Comparison of ENCODE assay signal across 28 mouse cellular contexts in genomic region chr6:6182191-6182590, GRCm38 (mm10).
"Had no signal": no experiment of that assay in that cellular context is flagged by ENCODE, and none has a peak within 500 bp of the region (broad histone marks: within the 10 kb centered on the region; RNA-seq: fewer than 3 reads in every experiment).

No protein-coding gene starts in this region.

- H3K27ac ChIP-seq: embryonic facial prominence, embryonic 10.5 days; embryonic facial prominence, embryonic 12.5 days; embryonic facial prominence, embryonic 13.5 days; embryonic facial prominence, embryonic 15.5 days; forebrain, embryonic 15.5 days; gastrocnemius, adult 2 months; heart, embryonic 13.5 days had no signal

- H3K9ac ChIP-seq: embryonic facial prominence, embryonic 12.5 days; embryonic facial prominence, embryonic 13.5 days; embryonic facial prominence, embryonic 15.5 days; forebrain, embryonic 15.5 days; heart, embryonic 12.5 days; heart, embryonic 13.5 days had no signal

- H3K4me2 ChIP-seq: embryonic facial prominence, embryonic 12.5 days; embryonic facial prominence, embryonic 13.5 days; embryonic facial prominence, embryonic 15.5 days; forebrain, embryonic 15.5 days; heart, embryonic 11.5 days; heart, embryonic 12.5 days; heart, embryonic 13.5 days had no signal

- H3K27me3 ChIP-seq: embryonic facial prominence, embryonic 12.5 days; embryonic facial prominence, embryonic 13.5 days; embryonic facial prominence, embryonic 15.5 days; forebrain, embryonic 15.5 days; heart, embryonic 12.5 days; heart, embryonic 13.5 days had no signal

- H3K4me3 ChIP-seq: embryonic facial prominence, embryonic 10.5 days; embryonic facial prominence, embryonic 12.5 days; embryonic facial prominence, embryonic 13.5 days; embryonic facial prominence, embryonic 15.5 days; erythroblast, embryonic 14.5 days; forebrain, embryonic 15.5 days; gastrocnemius, adult 2 months; heart, adult 2 months; heart, embryonic 10.5 days; heart, embryonic 12.5 days; heart, embryonic 13.5 days had no signal

- H3K36me3 ChIP-seq: embryonic facial prominence, embryonic 15.5 days; forebrain, embryonic 15.5 days had no signal

- H3K4me1 ChIP-seq: embryonic facial prominence, embryonic 15.5 days; forebrain, embryonic 15.5 days had no signal

- DNase-seq: cerebellum, adult 18-20 months; cerebellum, adult 2 months; cerebellum, adult 8-10 months; cerebellum, adult 9-10 months; cerebellum, adult 9-11 months; cerebellum, postnatal 10 days; cerebellum, postnatal 14 days; cerebellum, postnatal 25 days; cerebellum, postnatal 36 days; embryo, embryonic 11 days; gastrocnemius, adult 2 months; gastrocnemius, postnatal 10 days; gastrocnemius, postnatal 14 days; gastrocnemius, postnatal 25 days; gastrocnemius, postnatal 36 days; heart, adult 18-20 months; heart, adult 2 months had no signal

- H3K9me3 ChIP-seq: embryonic facial prominence, embryonic 10.5 days; embryonic facial prominence, embryonic 12.5 days; embryonic facial prominence, embryonic 13.5 days; embryonic facial prominence, embryonic 15.5 days; forebrain, embryonic 15.5 days; heart, embryonic 10.5 days; heart, embryonic 12.5 days; heart, embryonic 13.5 days had no signal

- ATAC-seq: forebrain, embryonic 14.5 days; forebrain, embryonic 15.5 days had no signal
